Mouse (Mus musculus): ENCODE measurements around the gene Ezr.

Ezr gene

GRCm38 (mm10) chr17:6789581-6790118 is 7.1 kb upstream of the Ezr start:
- no peak for DNase-seq (ENCODE audit: low read depth)

- no peak for DNase-seq (ENCODE audit: low read depth)
Observed at GRCm38 (mm10) chr17:6789103-6789502, 6.5 kb upstream of the Ezr start.

- no peak for DNase-seq (ENCODE audit: low read depth)
Observed at GRCm38 (mm10) chr17:6787241-6787640, 4.7 kb upstream of the Ezr start.

- DNase-seq (ENCODE audit: low read depth) = no peak
Observed at GRCm38 (mm10) chr17:6783756-6784357, 1.3 kb upstream of the Ezr start.

- DNase-seq (ENCODE audit: low read depth) = no peak
Observed at GRCm38 (mm10) chr17:6783006-6783661, 550 bp upstream of the Ezr start.

- peak; percentile 44 for DNase-seq (ENCODE audit: low read depth)
Observed at GRCm38 (mm10) chr17:6782033-6782526, 504 bp downstream of the Ezr start.

GRCm38 (mm10) chr17:6781273-6781672 is 1.3 kb downstream of the Ezr start:
- peak; percentile 35 for DNase-seq (ENCODE audit: low read depth)

- no peak for DNase-seq (ENCODE audit: low read depth)
Observed at GRCm38 (mm10) chr17:6780521-6781115, 2.0 kb downstream of the Ezr start.

- DNase-seq (ENCODE audit: low read depth) = no peak
Observed at GRCm38 (mm10) chr17:6779632-6780031, 3.0 kb downstream of the Ezr start.

- DNase-seq (ENCODE audit: low read depth) = no peak
Observed at GRCm38 (mm10) chr17:6778771-6779509, 3.6 kb downstream of the Ezr start.

GRCm38 (mm10) chr17:6778332-6778683 is 4.3 kb downstream of the Ezr start:
- DNase-seq (ENCODE audit: low read depth) = peak; percentile 81

GRCm38 (mm10) chr17:6777629-6778331 is 4.8 kb downstream of the Ezr start:
- no peak for DNase-seq (ENCODE audit: low read depth)

GRCm38 (mm10) chr17:6777061-6777460 is 5.5 kb downstream of the Ezr start:
- no peak for DNase-seq (ENCODE audit: low read depth)

GRCm38 (mm10) chr17:6776576-6776975 is 6.0 kb downstream of the Ezr start:
- DNase-seq (ENCODE audit: low read depth) = no peak

GRCm38 (mm10) chr17:6776123-6776522 is 6.5 kb downstream of the Ezr start:
- DNase-seq (ENCODE audit: low read depth) = no peak

GRCm38 (mm10) chr17:6775671-6776070 is 6.9 kb downstream of the Ezr start:
- no peak for DNase-seq (ENCODE audit: low read depth)

- DNase-seq (ENCODE audit: low read depth) = no peak
Observed at GRCm38 (mm10) chr17:6775221-6775620, 7.4 kb downstream of the Ezr start.

- no peak for DNase-seq (ENCODE audit: low read depth)
Observed at GRCm38 (mm10) chr17:6773249-6773966, 9.2 kb downstream of the Ezr start.

- no peak for DNase-seq (ENCODE audit: low read depth)
Observed at GRCm38 (mm10) chr17:6772490-6772773, 10.2 kb downstream of the Ezr start.

GRCm38 (mm10) chr17:6771661-6772489 is 10.7 kb downstream of the Ezr start:
- no peak for DNase-seq (ENCODE audit: low read depth)

- peak; percentile 33 for DNase-seq (ENCODE audit: low read depth)
Observed at GRCm38 (mm10) chr17:6769602-6770001, 13.0 kb downstream of the Ezr start.

Data from 416B (cell line).